Mouse (Mus musculus) embryonic facial prominence, embryonic 12.5 days (tissue): Measurements from ENCODE around the gene Nacad. TPM values are rescaled to one million over a fixed set of nuclear protein-coding genes. Genes with fewer than 3 reads are reported as not detected.
A peak's percentile ranks its signal among the peaks of the same experiment; 100 is the strongest.
"Not testable (repeated sequence)": the region's sequence is repeated elsewhere in the genome, so short reads cannot be mapped to it uniquely, and the experiment has no call there.

Experiments
- ATAC-seq: fragments of 200-750 bp; cut with Nextera tagmentation; 2 replicates; pipeline ENCODE4 v1.8.0; 2017; ENCODE audit not compliant: insufficient number of reproducible peaks, insufficient read depth, low FRiP score, low TSS enrichment
- H3K27ac ChIP-seq: fragments of 300-500 bp; sonication (generic); 2 replicates; pipeline ENCODE4 v1.5.1; 2016; ENCODE audit warnings: mild to moderate bottlenecking
- H3K27me3 ChIP-seq: fragments of 300-500 bp; sonication (generic); 2 replicates; pipeline ENCODE4 v1.6.1; 2016; ENCODE audit warnings: mild to moderate bottlenecking, moderate library complexity
- H3K36me3 ChIP-seq: fragments of 300-500 bp; sonication (generic); 2 replicates; pipeline ENCODE4 v1.6.1; 2016; ENCODE audit warnings: mild to moderate bottlenecking
- H3K4me1 ChIP-seq: fragments of 300-500 bp; sonication (generic); 2 replicates; pipeline ENCODE4 v1.6.1; 2016
- H3K4me2 ChIP-seq: fragments of 300-500 bp; sonication (generic); replicated peaks from 2 replicates; pipeline ENCODE4 v1.6.1; 2016; ENCODE audit warnings: mild to moderate bottlenecking, moderate library complexity
- H3K4me3 ChIP-seq: fragments of 300-500 bp; sonication (generic); 2 replicates; pipeline ENCODE4 v1.5.1; 2016; ENCODE audit warnings: mild to moderate bottlenecking
- H3K9ac ChIP-seq: fragments of 300-500 bp; sonication (generic); 2 replicates; pipeline ENCODE4 v1.6.1; 2016; ENCODE audit warnings: mild to moderate bottlenecking, moderate library complexity
- H3K9me3 ChIP-seq: fragments of 300-500 bp; sonication (generic); 2 replicates; pipeline ENCODE4 v1.6.1; 2016; ENCODE audit warnings: mild to moderate bottlenecking, moderate library complexity
- WGBS: fragments of 180-500 bp; shearing (Covaris S2); methylation state at CpG from one replicate; pipeline ENCODE4 v1.1.7; 2016; 5-methylcytosine and 5-hydroxymethylcytosine counted together
- polyA plus RNA-seq: library from polyadenylated mRNA; unstranded; fragments of >200 nt; fragmentation: Nextera tagmentation; extraction: Ambion mirVana; gene quantifications from 2 replicates; pipeline ENCODE4 v1.2.1, GENCODE M21; 2016

The Nacad gene
- 10.0 and 16.6 TPM in 2 replicates for polyA plus RNA-seq

DNA sequence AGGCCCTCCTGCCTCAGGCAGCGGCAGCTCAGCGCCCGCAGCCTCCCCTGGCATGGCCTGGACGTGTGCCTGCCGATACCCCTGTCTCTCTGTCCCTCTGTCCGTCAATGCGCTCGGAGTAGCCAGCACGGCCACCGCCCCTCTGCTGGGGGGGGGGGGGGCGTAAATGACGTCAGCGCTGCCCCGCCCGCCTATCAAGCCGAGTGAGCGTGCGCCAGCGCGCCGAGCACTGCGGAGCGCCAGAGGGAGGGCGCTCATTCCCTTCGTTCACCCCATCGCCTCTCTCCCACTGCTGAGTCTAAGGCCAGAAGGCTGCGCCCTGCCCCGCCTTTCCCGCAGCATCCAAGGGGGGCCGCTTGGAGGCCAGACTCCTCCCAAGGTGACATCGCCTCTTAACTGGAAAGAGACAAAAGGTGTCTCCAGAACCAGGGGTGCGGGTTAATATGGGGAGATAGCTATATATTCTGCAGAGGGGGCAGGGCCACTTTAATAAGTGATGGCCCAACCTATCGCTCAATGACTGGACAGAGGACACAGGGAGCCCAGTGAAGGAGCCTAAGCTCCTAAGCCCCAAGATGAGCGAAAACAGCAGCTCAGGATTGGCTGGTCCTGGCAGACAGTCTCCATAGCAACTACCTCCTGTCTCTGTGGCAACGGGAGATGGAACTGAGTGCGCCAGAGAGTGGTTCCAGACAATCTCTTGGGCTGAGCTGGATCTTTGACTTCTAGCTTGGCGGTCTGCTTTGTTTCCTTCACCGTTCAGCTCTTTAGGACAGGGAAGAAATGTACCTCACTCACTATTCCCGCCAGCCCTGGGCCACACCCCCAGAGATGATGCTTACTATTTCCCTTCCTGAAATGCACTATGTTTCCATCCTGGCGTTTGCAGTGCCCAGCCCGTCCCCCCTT is at the start of gene Nacad:
Gene Nacad, minus strand, starts transcription at position 563 of the 909 bp plus-strand sequence.
- Histone ChIP-seq H3K4me2 (peak within 1 kb of the TSS; percentile 67), H3K27ac (0 out of 2 replicates have a peak within 1 kb of the TSS, but pooled peaks have one; percentile 6), H3K4me1 (peaks cover 19% of the 10 kb centered on the region), H3K27me3 (peaks cover 39% of the 10 kb centered on the region), H3K4me3 (peak within 1 kb of the TSS; percentile 41), H3K36me3 (no peaks in the 10 kb centered on the region), H3K9ac (peak within 1 kb of the TSS; percentile 38), H3K9me3 (no peaks in the 10 kb centered on the region)
- peak; percentile 50 for ATAC-seq
- WGBS = 8% methylated on average over 36 of the region's 41 CpGs

GRCm38 (mm10) chr11:6654903-6655302 is 49.0 kb upstream of the Nacad start:
- no peaks in the 10 kb centered on the region for H3K9me3 ChIP-seq
- 0% methylated on average over 2 of the region's 2 CpGs for WGBS
- no peaks in the 10 kb centered on the region for H3K4me1 ChIP-seq
- H3K9ac ChIP-seq = no peak overlapping the region
- H3K27me3 ChIP-seq = no peaks in the 10 kb centered on the region
- H3K4me3 ChIP-seq = no peak overlapping the region
- no peak overlapping the region for H3K4me2 ChIP-seq
- H3K27ac ChIP-seq = no peak overlapping the region
- no peaks in the 10 kb centered on the region for H3K36me3 ChIP-seq
- ATAC-seq = no peak

DNA sequence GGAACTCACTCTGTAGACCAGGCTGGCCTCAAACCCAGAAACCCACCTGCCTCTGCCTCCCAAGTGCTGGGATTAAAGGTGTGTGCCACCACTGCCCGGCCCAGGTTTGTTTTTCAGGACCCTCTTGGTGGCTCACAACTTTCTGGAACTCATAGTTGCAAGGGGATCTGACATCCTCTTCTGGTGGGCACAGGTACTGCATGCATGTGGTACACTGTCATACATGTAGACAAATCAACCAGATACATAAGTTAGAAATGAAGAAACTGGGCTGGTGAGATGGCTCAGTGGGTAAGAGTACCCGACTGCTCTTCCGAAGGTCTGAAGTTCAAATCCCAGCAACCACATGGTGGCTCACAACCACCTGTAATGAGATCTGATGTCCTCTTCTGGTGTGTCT is 47.1 kb upstream of the Nacad start:
- H3K9ac ChIP-seq, H3K4me2 ChIP-seq, H3K4me3 ChIP-seq, H3K27me3 ChIP-seq, H3K4me1 ChIP-seq, H3K9me3 ChIP-seq, H3K36me3 ChIP-seq, H3K27ac ChIP-seq, ATAC-seq: not testable (repeated sequence)
- WGBS = 70% methylated on average over 3 of the region's 3 CpGs

DNA sequence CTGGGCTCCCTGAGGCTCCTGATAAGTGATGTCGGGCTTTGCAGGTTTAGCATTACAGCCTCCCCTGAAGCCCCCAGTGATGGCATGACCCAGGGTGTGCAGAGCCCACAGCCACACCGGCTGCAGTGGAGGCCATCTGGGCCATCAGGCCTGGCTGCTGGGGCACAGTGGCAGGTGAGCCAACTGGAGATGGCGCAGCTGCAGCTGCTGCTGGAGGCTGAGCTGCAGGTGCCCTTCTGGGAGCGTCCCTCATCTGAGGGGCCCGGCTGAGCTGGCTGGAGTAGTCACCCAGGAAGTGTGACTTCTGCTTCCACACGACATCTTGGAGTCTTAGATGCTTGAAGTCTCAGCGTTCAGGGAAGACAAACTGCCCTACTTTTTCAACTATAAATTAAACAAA is 44.7 kb upstream of the Nacad start:
- no peaks in the 10 kb centered on the region for H3K9me3 ChIP-seq
- WGBS = 73% methylated on average over 7 of the region's 7 CpGs
- no peak overlapping the region for H3K27ac ChIP-seq
- ATAC-seq = no peak
- no peaks in the 10 kb centered on the region for H3K4me1 ChIP-seq
- no peaks in the 10 kb centered on the region for H3K36me3 ChIP-seq
- no peaks in the 10 kb centered on the region for H3K27me3 ChIP-seq
- no peak overlapping the region for H3K4me3 ChIP-seq
- H3K9ac ChIP-seq = no peak overlapping the region
- H3K4me2 ChIP-seq = no peak overlapping the region

GRCm38 (mm10) chr11:6647831-6648724 is 42.2 kb upstream of the Nacad start:
- H3K4me1 ChIP-seq = no peaks in the 10 kb centered on the region
- no peaks in the 10 kb centered on the region for H3K27me3 ChIP-seq
- no peak overlapping the region; the same call in 1 of the 2 replicates for H3K27ac ChIP-seq
- 64% methylated on average over 9 of the region's 9 CpGs for WGBS
- H3K36me3 ChIP-seq = no peaks in the 10 kb centered on the region
- H3K9ac ChIP-seq = 0 out of 2 replicates have a peak overlapping the region, but pooled peaks have one; percentile 15
- no peak overlapping the region for H3K4me3 ChIP-seq
- ATAC-seq = no peak
- no peaks in the 10 kb centered on the region for H3K9me3 ChIP-seq
- no peak overlapping the region for H3K4me2 ChIP-seq

DNA sequence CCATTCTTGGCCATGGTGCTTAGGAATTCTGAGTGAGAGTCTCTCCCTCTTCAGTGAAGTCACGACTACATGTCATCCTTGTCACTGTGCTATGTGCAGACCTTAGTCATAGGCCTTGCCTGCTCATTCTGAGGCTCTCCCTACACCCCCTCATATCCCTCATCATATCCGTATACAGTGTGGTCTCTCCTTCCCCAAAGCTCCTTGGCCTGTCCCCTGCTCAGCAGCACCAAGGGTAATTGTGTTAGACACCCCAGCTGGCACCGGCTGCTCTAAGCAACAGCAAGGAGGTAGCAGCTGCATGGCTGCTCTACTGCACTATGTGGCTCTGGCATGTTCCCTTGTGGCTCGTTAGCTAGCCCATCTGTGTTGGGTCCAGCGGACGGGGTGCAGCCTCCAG is 38.7 kb upstream of the Nacad start:
- Histone ChIP-seq H3K9ac (no peak overlapping the region), H3K9me3 (no peaks in the 10 kb centered on the region), H3K4me3 (no peak overlapping the region), H3K27me3 (no peaks in the 10 kb centered on the region), H3K4me2 (no peak overlapping the region), H3K27ac (no peak overlapping the region), H3K36me3 (no peaks in the 10 kb centered on the region), H3K4me1 (no peaks in the 10 kb centered on the region)
- ATAC-seq = no peak
- WGBS = 75% methylated on average over 6 of the region's 6 CpGs

GRCm38 (mm10) chr11:6639072-6639471 is 33.2 kb upstream of the Nacad start:
- WGBS = 75% methylated on average over 6 of the region's 6 CpGs
- ATAC-seq = no peak
- Histone ChIP-seq H3K4me3 (no peak overlapping the region), H3K36me3 (no peaks in the 10 kb centered on the region), H3K27me3 (no peaks in the 10 kb centered on the region), H3K4me1 (no peaks in the 10 kb centered on the region), H3K9me3 (no peaks in the 10 kb centered on the region), H3K9ac (no peak overlapping the region), H3K4me2 (no peak overlapping the region), H3K27ac (no peak overlapping the region)

DNA sequence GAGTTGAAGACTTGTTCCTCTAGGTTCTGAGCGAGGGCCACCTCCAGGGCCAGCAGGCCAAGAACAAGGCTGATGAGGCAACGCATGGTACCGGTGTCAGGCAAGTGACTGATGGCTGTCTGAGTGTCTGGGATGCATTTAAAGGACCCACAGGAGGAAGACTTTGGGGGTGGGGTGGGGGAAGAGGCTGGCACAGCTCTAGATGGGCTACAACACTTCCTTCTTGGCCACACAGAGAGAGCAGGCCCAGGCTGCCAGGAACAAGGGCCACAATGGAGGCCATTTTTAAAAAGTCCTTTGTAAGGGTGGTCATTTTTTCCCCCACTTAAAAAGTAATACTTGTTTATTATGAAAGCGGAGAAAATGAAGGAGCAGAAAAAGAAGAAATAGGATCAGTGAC is 32.7 kb upstream of the Nacad start, which contains the start of gene Wap:
Gene Wap, minus strand, starts transcription at position 101 of the 400 bp plus-strand sequence.
- H3K4me3 ChIP-seq = no peak within 1 kb of the TSS
- H3K27ac ChIP-seq = no peak within 1 kb of the TSS
- no peak within 1 kb of the TSS for H3K4me2 ChIP-seq
- H3K36me3 ChIP-seq = no peaks in the 10 kb centered on the region
- no peaks in the 10 kb centered on the region for H3K27me3 ChIP-seq
- no peaks in the 10 kb centered on the region for H3K9me3 ChIP-seq
- ATAC-seq = no peak
- no peak within 1 kb of the TSS for H3K9ac ChIP-seq
- no peaks in the 10 kb centered on the region for H3K4me1 ChIP-seq
- WGBS = 90% methylated on average over 4 of the region's 4 CpGs

GRCm38 (mm10) chr11:6636150-6636549 is 30.3 kb upstream of the Nacad start:
- ATAC-seq = no peak
- no peaks in the 10 kb centered on the region for H3K9me3 ChIP-seq
- no peak overlapping the region for H3K4me2 ChIP-seq
- H3K36me3 ChIP-seq = no peaks in the 10 kb centered on the region
- H3K4me3 ChIP-seq = no peak overlapping the region
- no peaks in the 10 kb centered on the region for H3K27me3 ChIP-seq
- no peak overlapping the region for H3K27ac ChIP-seq
- WGBS = 71% methylated on average over 8 of the region's 8 CpGs
- H3K4me1 ChIP-seq = no peaks in the 10 kb centered on the region
- no peak overlapping the region for H3K9ac ChIP-seq

DNA sequence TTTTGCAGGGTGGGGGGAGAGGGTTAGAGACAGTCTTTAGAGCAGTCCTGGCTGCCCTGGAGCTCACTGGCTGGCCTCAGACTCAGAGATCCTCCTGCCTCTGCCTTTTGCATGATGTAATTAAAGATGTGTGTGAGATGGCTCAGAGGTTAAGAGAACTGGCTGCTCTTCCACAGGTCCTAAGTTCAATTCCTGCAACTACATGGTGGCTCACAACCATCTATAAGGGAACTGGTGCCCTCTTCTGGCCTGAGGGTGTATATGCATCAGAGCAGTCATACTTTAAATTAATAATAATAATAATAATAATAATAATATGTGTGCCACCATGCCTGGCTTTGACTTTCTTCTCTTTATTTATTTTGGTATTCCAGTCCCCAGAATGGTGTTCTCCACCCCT is 23.8 kb upstream of the Nacad start:
- Histone ChIP-seq H3K4me2 (no peak overlapping the region), H3K4me3 (no peak overlapping the region), H3K27ac (no peak overlapping the region), H3K9me3 (no peaks in the 10 kb centered on the region), H3K27me3 (no peaks in the 10 kb centered on the region), H3K36me3 (no peaks in the 10 kb centered on the region), H3K9ac (no peak overlapping the region), H3K4me1 (peaks cover 13% of the 10 kb centered on the region)
- ATAC-seq = no peak

- no peaks in the 10 kb centered on the region for H3K27me3 ChIP-seq
- ATAC-seq = no peak
- H3K4me2 ChIP-seq = no peak overlapping the region
- 26% methylated on average over 4 of the region's 4 CpGs for WGBS
- H3K27ac ChIP-seq = no peak overlapping the region
- H3K9ac ChIP-seq = no peak overlapping the region
- H3K4me1 ChIP-seq = peaks cover 24% of the 10 kb centered on the region
- no peak overlapping the region for H3K4me3 ChIP-seq
- peaks cover 10% of the 10 kb centered on the region for H3K36me3 ChIP-seq
- no peaks in the 10 kb centered on the region for H3K9me3 ChIP-seq
Measured at GRCm38 (mm10) chr11:6628568-6628967, 22.7 kb upstream of the Nacad start.
